Mouse (Mus musculus) neutrophil, adult 5-6 weeks (primary cell): Measurements from ENCODE around the gene Agxt2. TPM values are rescaled to one million over a fixed set of nuclear protein-coding genes. Genes with fewer than 3 reads are reported as not detected.
A peak's percentile ranks its signal among the peaks of the same experiment; 100 is the strongest.

Experiments
- ATAC-seq: fragments of 151-379, 151-347 bp; 2 replicates; pipeline ENCODE4 v1.8.0; 2017; ENCODE audit warnings: mild to moderate bottlenecking, moderate TSS enrichment; ENCODE audit not compliant: insufficient number of reproducible peaks, poor library complexity, low FRiP score, severe bottlenecking; ENCODE audit errors: extremely low read depth
- total RNA-seq: library from RNA; stranded (forward); fragments of 200-1000 nt; gene quantifications from 2 replicates; pipeline ENCODE4 v1.2.3, GENCODE M21; 2017

The Agxt2 gene
- not detected in 2 replicates for total RNA-seq

DNA sequence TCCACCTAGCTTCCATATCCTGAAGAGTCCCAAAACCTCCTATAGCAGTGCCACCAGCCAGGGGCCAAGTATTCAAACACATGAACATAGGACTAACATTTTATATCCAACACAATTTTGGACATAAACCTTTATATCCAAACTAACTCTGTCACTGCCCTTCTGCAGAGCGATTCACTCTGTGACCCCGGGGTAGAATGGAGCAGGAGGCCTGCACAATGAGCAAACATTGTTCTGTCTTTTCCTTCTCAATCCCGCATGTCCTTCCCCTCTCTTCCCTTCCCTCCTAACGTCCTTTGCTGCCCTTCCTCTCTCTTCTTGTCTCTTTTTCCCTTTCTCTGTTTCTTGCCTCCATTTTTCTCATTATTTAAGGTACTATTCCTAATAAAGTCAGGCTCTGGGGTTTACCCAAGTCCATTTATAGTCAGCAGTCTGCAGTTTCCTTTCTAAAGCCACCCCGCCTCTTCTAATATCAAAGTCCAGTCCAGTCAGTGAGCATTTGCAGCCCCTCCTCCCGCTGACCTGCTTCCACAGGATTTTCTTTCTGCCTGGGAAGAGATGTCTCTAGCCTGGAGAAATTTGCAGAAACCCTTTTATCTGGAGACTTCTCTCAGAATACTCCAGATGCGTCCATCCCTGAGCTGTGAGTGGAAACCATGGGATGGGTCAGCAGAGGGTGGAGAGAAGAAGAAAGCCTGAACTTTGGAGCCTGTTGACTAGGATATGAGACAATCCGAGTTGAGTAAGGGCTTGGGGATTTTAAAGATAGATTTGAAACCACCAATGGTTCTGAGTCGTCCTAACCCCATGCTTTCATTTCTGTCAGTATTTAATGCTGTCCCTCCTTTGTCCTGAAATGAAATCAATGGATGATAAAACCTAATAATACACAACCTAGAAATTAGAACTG is at the start of gene Agxt2:
Gene Agxt2 (plus strand): TSS at position 494 of the 910 bp plus-strand sequence.
- ATAC-seq, result no peak

DNA sequence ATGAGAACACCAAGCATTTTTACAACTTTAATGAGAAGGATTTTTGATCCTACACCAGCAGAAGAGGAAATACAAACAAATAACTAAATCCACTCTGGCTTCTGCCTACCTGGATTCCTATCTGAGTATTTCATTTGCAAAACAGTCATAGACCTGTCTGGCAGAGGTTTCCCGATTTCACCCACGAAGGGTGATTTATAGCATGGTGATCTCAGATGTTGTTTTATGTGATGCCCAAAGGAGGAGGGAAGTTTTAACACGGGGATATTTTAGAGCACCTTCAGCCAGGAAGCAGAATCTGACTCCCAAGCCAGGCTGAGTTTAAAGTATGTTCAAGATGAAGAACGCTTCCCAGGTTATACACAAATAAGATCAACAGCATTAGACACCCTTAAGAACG is 46.5 kb upstream of the Agxt2 start:
- no peak for ATAC-seq

DNA sequence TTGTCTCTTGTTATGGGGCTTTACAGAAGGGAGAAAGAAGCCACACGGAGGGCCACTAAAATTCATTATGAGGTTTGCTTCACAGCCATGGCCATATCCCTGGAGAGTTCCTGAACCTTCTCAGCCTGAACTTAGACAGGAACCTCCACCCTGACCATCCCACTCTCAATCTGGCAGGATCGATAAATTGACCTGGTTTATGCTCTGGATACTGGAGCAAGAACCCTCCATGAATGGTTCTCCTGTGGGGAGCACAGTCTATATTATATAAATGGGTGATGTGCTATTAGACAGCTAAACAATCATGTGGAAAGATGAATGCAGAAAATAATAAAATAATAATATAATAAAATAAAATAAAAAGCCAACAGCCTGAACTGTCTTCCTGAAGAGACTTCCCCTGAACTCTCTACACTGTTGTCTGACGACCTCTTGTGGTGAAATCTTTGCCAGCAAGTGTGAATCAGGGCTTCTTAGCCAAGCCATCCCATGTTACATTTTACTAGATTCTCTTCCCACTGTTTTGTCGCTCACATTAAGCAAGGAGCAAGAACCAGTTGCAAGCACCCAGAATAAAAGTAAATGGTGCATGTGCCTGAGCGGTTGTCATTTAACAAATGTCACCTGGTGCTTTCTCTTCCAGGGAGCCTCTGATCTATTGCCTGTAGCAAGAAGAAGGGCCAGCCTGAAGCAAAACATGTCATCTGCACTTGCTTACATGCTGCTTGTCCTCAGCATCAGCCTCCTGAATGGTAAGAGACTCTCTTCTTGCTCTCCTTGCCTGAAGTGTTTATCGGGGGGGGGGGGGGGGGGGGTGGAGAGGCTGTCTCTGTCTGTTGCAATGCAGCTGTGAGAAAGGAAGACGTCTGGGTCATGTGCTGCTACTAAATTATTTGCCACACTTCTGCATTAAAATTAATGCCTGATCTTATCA is 44.5 kb upstream of the Agxt2 start:
- no peak for ATAC-seq

DNA sequence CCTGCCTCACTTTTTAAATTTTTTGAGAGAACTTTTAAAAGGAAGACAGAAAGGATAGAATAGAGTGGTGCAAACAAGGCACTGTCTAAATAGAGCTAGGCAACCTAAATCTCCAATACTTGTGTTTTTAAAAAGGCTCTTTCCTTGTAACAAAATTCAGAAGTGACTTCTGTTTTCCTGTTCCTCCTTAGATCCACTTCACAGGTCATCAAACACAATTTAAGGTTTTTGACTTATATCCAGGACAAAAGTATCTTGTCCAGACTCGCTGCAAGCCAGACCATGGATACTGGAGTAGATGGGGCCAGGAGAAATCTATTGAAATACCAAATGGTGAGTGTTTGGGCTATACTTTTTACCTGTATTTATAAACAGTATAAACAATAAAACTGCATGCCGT is 33.3 kb upstream of the Agxt2 start, which contains the start of gene Gm21973:
Gene Gm21973 (plus strand): TSS at position 301 of the 400 bp plus-strand sequence.
- ATAC-seq, result no peak

DNA sequence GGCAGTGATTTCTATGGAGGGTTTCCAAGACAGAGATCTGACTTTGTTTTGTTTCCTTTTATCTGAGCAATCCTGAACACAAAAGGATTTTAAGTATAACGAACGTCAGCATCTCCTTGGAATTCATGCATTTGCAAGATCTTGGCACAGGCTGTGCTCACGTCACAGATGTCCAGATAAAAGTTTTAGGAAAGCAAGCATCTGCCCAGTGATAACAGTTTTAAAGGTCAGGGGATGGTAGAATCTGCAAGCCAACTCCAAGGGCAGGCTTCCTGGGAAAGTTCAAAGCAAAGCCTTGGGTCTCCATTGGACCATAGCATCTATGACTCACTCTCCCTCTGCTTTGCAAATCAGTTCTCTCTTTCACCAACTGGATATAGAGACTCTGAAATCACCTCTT is 27.7 kb upstream of the Agxt2 start:
- no peak for ATAC-seq

DNA sequence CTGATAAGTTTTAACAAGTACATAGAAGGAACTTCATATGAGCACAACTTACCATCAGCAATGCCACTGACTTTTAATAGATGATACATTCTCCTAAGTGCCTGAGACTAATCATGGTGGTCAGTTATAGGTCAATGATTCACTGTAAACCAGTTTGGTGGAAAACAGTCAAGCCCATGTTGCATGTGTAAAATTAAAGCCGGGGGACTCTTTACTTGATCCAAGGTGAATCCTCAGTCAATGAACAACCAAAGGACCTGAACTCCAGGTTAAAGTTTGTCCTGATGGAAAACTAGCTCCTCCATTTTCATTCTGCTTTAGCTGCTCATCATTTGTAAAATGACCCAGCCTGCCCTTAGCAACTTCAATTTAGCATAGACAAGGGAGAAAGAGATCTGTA is 25.8 kb upstream of the Agxt2 start:
- no peak for ATAC-seq

DNA sequence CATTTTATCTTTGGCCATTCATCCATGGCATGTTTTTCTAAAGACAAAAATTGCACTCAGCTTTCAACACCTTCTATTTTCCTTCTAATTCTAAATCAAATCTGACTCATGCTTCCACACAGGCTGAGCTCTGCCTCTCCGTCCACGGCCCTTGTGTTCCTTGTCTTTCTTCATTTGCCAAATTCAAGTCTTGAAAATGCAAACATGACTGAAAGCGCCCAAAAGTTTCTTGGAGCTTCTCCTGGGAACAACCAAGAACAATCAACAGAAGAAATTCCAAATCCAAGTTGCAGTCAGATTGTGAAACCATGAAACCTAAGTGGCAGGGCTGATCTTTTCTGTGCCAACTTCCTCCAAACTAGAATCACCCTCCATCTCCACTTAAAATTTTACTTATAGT is 19.7 kb upstream of the Agxt2 start:
- no peak for ATAC-seq

DNA sequence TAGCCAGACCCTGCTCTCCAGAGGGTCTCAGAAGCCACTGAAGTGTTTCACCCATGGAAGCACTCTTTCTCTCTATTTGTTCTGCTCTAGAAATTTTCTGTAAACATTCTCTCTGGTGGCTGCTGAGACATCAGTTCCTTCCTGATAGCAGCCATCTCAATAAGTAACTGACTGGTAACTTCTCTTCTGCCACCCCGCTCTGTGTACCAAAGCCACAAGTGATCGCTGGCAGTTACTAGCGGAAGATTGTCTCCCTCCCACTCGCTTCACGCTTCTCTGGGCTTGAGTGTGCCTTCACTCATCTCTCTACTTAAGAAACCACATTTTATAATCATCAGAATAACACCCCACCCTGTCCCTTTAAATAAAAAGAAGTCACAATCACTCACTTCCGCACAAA is 11.3 kb upstream of the Agxt2 start:
- peak; percentile 79; the same call in 1 of the 2 replicates for ATAC-seq

DNA sequence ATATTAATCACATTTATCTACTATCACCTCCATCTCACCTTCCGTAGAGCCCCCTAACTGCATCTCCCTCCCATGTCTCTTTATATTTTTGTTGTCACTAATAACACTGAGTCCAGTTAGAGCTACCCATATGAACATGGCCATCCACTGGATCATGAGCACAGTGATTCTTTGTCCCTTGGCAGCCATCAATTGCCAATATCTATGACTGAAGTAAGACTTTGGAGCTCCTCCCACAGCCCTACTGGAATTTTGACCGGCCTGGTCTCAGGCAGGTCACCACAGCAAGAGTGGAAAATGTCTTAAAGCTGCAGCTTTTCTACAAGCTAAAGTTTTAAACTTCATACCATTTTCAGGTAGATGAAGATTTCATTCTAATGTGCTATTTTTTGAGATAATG is 8.0 kb downstream of the Agxt2 start:
- ATAC-seq, result no peak

DNA sequence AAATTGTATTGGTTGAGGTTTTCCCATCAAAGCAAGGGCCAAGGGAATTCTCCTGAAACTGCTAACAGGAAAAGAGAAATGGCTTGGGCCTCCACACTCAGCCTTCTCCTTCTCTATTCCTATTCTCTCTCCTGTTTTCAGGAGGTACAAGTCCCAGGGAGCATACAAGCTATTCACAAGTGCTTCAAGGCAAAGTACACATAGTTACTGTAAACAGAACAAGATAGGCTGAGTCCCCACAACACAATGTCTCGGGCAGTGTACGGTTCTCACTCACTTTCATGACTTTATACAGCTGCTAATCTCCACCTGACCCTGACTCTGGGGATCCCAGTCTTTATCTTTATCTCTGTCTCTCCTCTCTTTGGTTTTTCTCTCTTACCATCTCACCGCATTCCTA is 17.1 kb downstream of the Agxt2 start:
- no peak for ATAC-seq

DNA sequence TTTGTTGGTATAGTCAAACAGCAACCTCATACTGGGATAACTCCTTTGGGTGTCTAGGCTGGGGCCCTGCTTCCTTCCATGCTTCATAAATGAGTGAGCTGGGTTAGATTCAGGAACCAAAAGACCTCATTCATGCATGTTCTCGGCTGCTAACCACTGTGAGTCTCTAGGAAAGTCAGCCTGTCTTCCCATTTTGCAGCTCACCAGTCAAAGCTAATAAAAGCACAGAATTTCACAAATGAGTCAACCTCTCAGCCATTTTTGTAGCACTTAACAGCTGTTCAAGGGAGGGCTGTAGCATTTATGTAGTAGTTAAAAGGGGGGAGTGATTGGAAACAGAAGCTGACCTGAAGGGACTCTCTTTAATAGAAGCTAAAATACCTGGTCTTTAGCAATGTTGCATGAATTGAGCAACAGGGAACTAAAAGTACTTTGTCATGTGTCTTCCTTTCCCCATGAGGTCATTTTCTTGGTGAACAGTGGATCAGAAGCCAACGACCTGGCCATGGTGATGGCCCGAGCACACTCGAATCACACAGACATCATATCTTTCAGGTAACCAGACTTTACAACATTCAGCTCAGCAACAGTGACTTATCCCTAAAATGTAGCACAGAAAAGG is 20.1 kb downstream of the Agxt2 start:
- no peak for ATAC-seq

DNA sequence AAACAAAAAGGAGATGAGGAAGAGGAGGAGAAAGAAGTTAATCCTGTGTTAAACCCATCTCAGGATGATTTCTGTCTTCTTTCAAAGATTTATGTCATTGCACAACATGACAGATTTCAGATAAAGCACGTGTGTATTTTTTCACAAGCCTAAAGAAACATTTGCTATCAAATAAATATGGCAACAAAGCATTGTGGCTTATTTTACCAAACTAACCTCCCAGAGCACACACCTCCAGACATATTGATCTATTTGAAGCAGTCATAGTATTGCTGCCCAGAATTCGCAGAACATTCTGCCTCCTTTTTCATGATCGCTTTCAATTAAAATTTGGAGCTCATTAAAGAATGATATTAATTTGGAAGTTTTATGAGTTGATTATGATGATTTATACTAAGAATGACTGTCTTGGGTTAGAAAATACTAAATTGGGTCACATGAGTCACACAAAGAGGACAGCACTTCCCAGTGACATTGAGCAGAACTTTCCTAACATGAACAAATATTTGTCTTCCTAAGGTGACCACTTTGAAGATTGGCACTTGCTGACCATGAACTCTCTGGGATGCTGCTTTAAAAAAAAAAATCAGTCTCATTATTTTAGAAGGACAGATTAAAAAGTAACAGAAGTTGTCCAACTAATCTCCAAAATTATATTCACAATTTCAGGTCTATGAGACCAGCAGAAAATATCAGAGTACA is 21.6 kb downstream of the Agxt2 start:
- ATAC-seq, result no peak

DNA sequence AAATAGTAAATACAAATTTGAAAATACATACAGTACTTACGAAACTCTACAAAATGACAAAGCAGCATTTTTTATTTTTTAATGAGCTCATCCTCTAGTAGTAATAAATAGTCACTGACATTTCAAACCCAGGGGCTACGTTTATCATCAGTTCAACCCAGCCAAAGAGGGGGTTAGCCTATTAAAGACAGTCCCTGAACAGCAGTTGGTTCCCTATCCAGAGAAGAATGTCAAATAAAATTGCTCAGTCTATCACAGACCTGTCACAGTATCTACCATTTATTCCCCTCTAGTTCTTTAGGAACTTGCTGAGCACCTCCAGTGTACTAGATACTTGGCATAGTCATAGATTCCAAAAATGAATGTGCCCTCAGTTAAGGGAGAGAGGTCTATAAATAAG is 28.9 kb downstream of the Agxt2 start:
- ATAC-seq, result no peak

DNA sequence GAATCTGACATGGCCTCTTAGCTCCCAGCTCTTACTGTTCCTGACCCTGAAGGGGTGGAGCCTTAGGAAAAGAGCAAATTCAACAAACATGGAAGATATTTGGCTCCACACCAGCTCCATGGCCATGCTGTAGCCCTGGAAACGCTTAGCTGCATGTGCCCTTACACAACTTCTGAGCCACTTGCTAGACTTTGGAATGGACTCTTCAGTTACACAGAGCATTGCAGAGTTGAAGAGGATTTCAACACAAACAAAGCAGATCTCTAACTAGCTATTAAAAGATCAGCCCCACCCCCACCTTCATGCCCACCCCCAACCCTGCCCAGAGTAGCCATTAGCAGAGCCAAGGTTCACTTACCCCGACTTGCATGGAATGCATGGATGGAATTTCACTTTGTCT is 41.5 kb downstream of the Agxt2 start:
- no peak for ATAC-seq

DNA sequence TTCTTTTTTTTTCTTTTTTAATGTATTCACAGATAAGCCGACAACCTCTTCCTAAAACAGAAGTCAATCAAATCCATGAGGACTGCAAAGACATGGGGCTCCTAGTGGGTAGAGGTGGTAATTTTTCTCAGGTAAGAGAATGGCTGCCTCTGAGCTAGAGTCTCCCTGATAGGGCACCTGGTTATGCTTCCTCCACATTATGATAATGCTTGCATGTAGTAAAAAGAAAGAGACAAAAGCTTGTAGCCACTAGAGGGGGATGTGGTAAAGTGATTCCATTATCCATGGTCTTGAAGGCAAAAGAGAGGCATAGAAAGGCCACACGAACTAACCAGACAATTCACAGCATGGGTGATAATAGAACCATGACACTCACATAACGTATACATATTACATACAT is 42.1 kb downstream of the Agxt2 start:
- ATAC-seq, result no peak

DNA sequence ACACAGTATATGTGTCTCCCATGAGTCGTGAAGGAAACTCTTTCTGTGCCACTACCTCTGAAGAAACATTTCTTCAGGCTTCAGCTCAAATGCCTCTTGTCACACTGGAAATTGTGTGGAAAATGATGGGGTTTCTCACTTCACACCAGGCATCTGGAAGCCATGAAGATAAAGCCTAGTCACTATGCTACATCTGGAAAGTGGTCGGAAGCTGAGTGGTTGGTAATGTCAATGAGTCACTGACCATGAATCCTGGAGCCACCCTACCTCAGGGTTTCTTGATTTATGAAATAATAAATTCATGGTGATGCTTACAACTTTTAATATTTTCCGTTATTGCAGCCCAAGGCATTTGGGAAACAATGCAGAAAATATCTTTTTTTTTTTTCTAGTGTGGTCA is 51.5 kb downstream of the Agxt2 start:
- ATAC-seq, result no peak

DNA sequence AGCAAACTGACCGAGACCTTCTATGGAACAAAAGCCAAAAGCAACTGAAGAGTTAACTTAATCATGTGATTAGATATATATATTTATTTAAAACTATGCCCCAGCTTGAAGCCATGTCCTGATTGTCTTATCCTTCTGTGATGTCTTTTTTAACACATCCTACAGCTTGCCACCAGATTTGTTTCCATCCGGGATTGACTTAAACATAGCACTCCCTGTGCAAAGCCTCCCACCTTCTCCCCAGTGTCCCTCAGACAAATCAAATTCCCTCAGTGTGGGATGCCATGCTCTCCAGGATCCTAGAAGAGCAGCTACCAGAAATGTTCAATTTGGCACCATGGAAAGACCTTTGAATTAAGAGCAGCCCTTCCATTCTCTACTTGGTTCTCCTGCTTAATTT is 52.5 kb downstream of the Agxt2 start:
- no peak for ATAC-seq

DNA sequence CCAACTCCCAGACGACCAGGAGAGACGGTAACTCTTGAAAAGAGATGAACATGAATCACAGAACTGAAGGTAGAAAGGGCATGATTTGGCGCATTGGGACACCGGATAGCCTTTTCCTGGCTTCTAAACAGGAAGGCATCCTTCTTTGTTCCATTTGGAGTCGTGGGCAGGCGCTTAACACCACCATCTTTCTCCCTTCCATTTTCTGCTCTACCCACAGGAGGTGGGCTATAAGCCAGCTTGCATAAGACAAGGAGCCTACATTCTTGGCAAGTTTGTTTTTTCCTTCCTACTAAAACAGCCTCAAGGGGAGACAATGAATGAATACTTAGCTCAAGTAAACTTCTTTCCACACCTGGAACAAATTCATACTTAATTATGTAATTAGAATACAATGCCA is 55.3 kb downstream of the Agxt2 start:
- ATAC-seq, result no peak
